Mouse (Mus musculus) thymus, adult 2 months (tissue): ENCODE data around the gene Dock8. TPM values are rescaled to one million over a fixed set of nuclear protein-coding genes. Genes with fewer than 3 reads are reported as not detected.

ENCODE experiments used
- DNase-seq: peaks from one replicate; pipeline ENCODE4 v3.0.0; 2021
- H3K27ac ChIP-seq: fragments of 200-500 bp; 2 replicates; pipeline ENCODE4 v1.5.1; 2012; ENCODE audit warnings: low read length, control low read depth; ENCODE audit not compliant: control insufficient read depth, insufficient read depth
- H3K27me3 ChIP-seq: fragments of 200-500 bp; 2 replicates; pipeline ENCODE4 v1.6.1; 2012; ENCODE audit warnings: mild to moderate bottlenecking, low read length, moderate library complexity, mixed read lengths; ENCODE audit not compliant: control insufficient read depth, insufficient read depth
- H3K36me3 ChIP-seq: fragments of 200-500 bp; 2 replicates; pipeline ENCODE4 v1.6.1; 2012; ENCODE audit warnings: mild to moderate bottlenecking, low read length, moderate library complexity; ENCODE audit not compliant: control insufficient read depth, insufficient read depth
- H3K4me1 ChIP-seq: fragments of 200-500 bp; replicated peaks from 2 replicates; pipeline ENCODE4 v1.6.1; 2012; ENCODE audit warnings: low read length; ENCODE audit not compliant: control insufficient read depth, insufficient read depth
- H3K4me3 ChIP-seq: fragments of 200-500 bp; 2 replicates; pipeline ENCODE4 v1.5.1; 2012; ENCODE audit warnings: mild to moderate bottlenecking, low read length, control low read depth, moderate library complexity; ENCODE audit not compliant: control insufficient read depth, insufficient read depth
- CTCF ChIP-seq: fragments of 200-500 bp; IDR thresholded peaks from 2 replicates; pipeline ENCODE4 v1.5.1; 2012; ENCODE audit warnings: mild to moderate bottlenecking, control low read depth, low read length, moderate library complexity, borderline replicate concordance; ENCODE audit not compliant: control insufficient read depth, poor library complexity, insufficient read depth; ENCODE audit errors: extremely low read depth
- POLR2A ChIP-seq: fragments of 200-500 bp; IDR thresholded peaks from 2 replicates; pipeline ENCODE4 v1.6.1; 2012; ENCODE audit warnings: mild to moderate bottlenecking, low read length, control low read depth, moderate library complexity; ENCODE audit not compliant: control insufficient read depth, poor library complexity, insufficient read depth; ENCODE audit errors: extremely low read depth
- WGBS: fragments of 180-500 bp; shearing (Covaris S2); methylation state at CpG from one replicate; pipeline ENCODE4 v1.1.7; 2018; 5-methylcytosine and 5-hydroxymethylcytosine counted together
- polyA plus RNA-seq: library from polyadenylated mRNA; depleted of rRNA; stranded (reverse); fragments of >200 nt; gene quantifications from 2 replicates; pipeline ENCODE4 v1.2.3, GENCODE M21; 2012

Dock8 gene
- polyA plus RNA-seq, 1 experiment = 87.3 TPM

GRCm38 (mm10) chr19:25082839-25083238, 83.5 kb downstream of the Dock8 start:
- Histone ChIP-seq H3K4me1 (no peaks in the 10 kb centered on the region), H3K36me3 (peaks cover 93% of the 10 kb centered on the region), H3K4me3 (no peak overlapping the region), H3K27ac (no peak overlapping the region), H3K27me3 (no peaks in the 10 kb centered on the region)
- TF ChIP-seq POLR2A = no peak
- TF ChIP-seq CTCF = no peak
- WGBS = 97% methylated on average over 2 of the region's 2 CpGs
- DNase-seq = no peak

- H3K4me3 ChIP-seq = no peak overlapping the region
- 91% methylated on average over 7 of the region's 7 CpGs for WGBS
- H3K4me1 ChIP-seq = no peaks in the 10 kb centered on the region
- no peak for DNase-seq
- TF ChIP-seq CTCF = no peak
- no peak for TF ChIP-seq POLR2A
- peaks cover 94% of the 10 kb centered on the region for H3K36me3 ChIP-seq
- no peak overlapping the region for H3K27ac ChIP-seq
- H3K27me3 ChIP-seq = no peaks in the 10 kb centered on the region
Measured at GRCm38 (mm10) chr19:25087181-25087580, 87.8 kb downstream of the Dock8 start.

- 96% methylated on average over 7 of the region's 7 CpGs for whole genome bisulfite sequencing
- TF ChIP-seq CTCF = no peak
- no peak for TF ChIP-seq POLR2A
Measured at GRCm38 (mm10) chr19:25089746-25090145, 90.4 kb downstream of the Dock8 start.

GRCm38 (mm10) chr19:25095135-25095534, 95.8 kb downstream of the Dock8 start:
- TF ChIP-seq POLR2A = no peak
- DNase-seq = no peak
- WGBS = 68% methylated on average over 3 of the region's 3 CpGs
- H3K4me3 ChIP-seq = no peak overlapping the region
- H3K27me3 ChIP-seq = no peaks in the 10 kb centered on the region
- H3K4me1 ChIP-seq = no peaks in the 10 kb centered on the region
- no peak overlapping the region for H3K27ac ChIP-seq
- peaks cover 100% of the 10 kb centered on the region for H3K36me3 ChIP-seq

More at GRCm38 (mm10) chr19:25089746-25090145, 90.4 kb downstream of the Dock8 start:
- H3K4me3 ChIP-seq = no peak overlapping the region
- H3K27me3 ChIP-seq = no peaks in the 10 kb centered on the region
- DNase-seq = no peak
- no peaks in the 10 kb centered on the region for H3K4me1 ChIP-seq
- peaks cover 97% of the 10 kb centered on the region for H3K36me3 ChIP-seq
- no peak overlapping the region for H3K27ac ChIP-seq

- Histone ChIP-seq H3K4me1 (no peaks in the 10 kb centered on the region), H3K27ac (no peak overlapping the region), H3K36me3 (peaks cover 100% of the 10 kb centered on the region), H3K4me3 (no peak overlapping the region), H3K27me3 (no peaks in the 10 kb centered on the region)
- DNase-seq = no peak
- no peak for TF ChIP-seq CTCF
- no peak for TF ChIP-seq POLR2A
- WGBS = 97% methylated on average over 9 of the region's 9 CpGs
Measured at GRCm38 (mm10) chr19:25096316-25096715, 97.0 kb downstream of the Dock8 start.

- TF ChIP-seq CTCF (no peak), POLR2A (no peak)
- H3K27ac ChIP-seq = no peak overlapping the region
- H3K4me1 ChIP-seq = no peaks in the 10 kb centered on the region
- H3K4me3 ChIP-seq = no peak overlapping the region
- peaks cover 100% of the 10 kb centered on the region for H3K36me3 ChIP-seq
- 79% methylated on average over 4 of the region's 4 CpGs for WGBS
- no peak for DNase-seq
- H3K27me3 ChIP-seq = no peaks in the 10 kb centered on the region
Measured at GRCm38 (mm10) chr19:25096986-25097385, 97.7 kb downstream of the Dock8 start.

GRCm38 (mm10) chr19:25097506-25097905, 98.2 kb downstream of the Dock8 start:
- no peaks in the 10 kb centered on the region for H3K4me1 ChIP-seq
- WGBS = 98% methylated on average over 7 of the region's 7 CpGs
- H3K27ac ChIP-seq = no peak overlapping the region
- H3K36me3 ChIP-seq = peaks cover 97% of the 10 kb centered on the region
- H3K27me3 ChIP-seq = no peaks in the 10 kb centered on the region
- TF ChIP-seq POLR2A = no peak
- TF ChIP-seq CTCF = no peak
- no peak overlapping the region for H3K4me3 ChIP-seq
- DNase-seq = no peak
